Mouse (Mus musculus) forebrain, embryonic 16.5 days (tissue): ENCODE measurements at regions not wholly inside any gene's neighbourhood (a gene's known extent, or its start where the extent isn't known, plus 50 kb on each side); places are given as distances from the start of the nearest gene placed in this dataset.

Source experiments
- ATAC-seq: fragments of 200-750 bp; cut with Nextera tagmentation; 2 replicates; pipeline ENCODE4 v1.8.0; 2017; ENCODE audit warnings: mild to moderate bottlenecking, moderate library complexity
- H3K27ac ChIP-seq: fragments of 300-500 bp; sonication (generic); 2 replicates; pipeline ENCODE4 v1.5.1; 2014; ENCODE audit warnings: low read length, control low read depth
- H3K27me3 ChIP-seq: fragments of 300-500 bp; sonication (generic); replicated peaks from 2 replicates; pipeline ENCODE4 v1.6.1; 2014; ENCODE audit warnings: low read length; ENCODE audit not compliant: control insufficient read depth, insufficient read depth
- H3K36me3 ChIP-seq: fragments of 300-500 bp; sonication (generic); 2 replicates; pipeline ENCODE4 v1.6.1; 2014; ENCODE audit not compliant: control insufficient read depth, insufficient read depth
- H3K4me1 ChIP-seq: fragments of 300-500 bp; sonication (generic); replicated peaks from 2 replicates; pipeline ENCODE4 v1.6.1; 2014; ENCODE audit warnings: low read length; ENCODE audit not compliant: control insufficient read depth, insufficient read depth
- H3K4me2 ChIP-seq: fragments of 300-500 bp; sonication (generic); 2 replicates; pipeline ENCODE4 v1.6.1; 2014; ENCODE audit warnings: mild to moderate bottlenecking, low read length, control low read depth
- H3K4me3 ChIP-seq: fragments of 300-500 bp; sonication (generic); replicated peaks from 2 replicates; pipeline ENCODE4 v1.5.1; 2014; ENCODE audit warnings: mild to moderate bottlenecking, low read length, control low read depth
- H3K9ac ChIP-seq: fragments of 300-500 bp; sonication (generic); replicated peaks from 2 replicates; pipeline ENCODE4 v1.6.1; 2014; ENCODE audit warnings: low read depth, low read length, control low read depth
- H3K9me3 ChIP-seq: fragments of 300-500 bp; sonication (generic); 2 replicates; pipeline ENCODE4 v1.6.1; 2016; ENCODE audit warnings: low read length; ENCODE audit not compliant: control insufficient read depth
- WGBS: fragments of 180-500 bp; shearing (Covaris S2); extraction: QIAGEN DNeasy Blood & Tissue Kit; methylation state at CpG from one replicate; pipeline ENCODE4 v1.1.7; 2014; 5-methylcytosine and 5-hydroxymethylcytosine counted together

- ATAC-seq = no peak
- no peak overlapping the region for H3K9ac ChIP-seq
- H3K4me2 ChIP-seq = no peak overlapping the region
- H3K9me3 ChIP-seq = no peaks in the 10 kb centered on the region
- H3K36me3 ChIP-seq = no peaks in the 10 kb centered on the region
- 88% methylated on average over 12 of the region's 12 CpGs for WGBS
- no peak overlapping the region for H3K4me3 ChIP-seq
- no peaks in the 10 kb centered on the region for H3K4me1 ChIP-seq
- H3K27ac ChIP-seq = no peak overlapping the region
- no peaks in the 10 kb centered on the region for H3K27me3 ChIP-seq
These were observed 209.1 kb upstream of the Id2 start for GRCm38 (mm10) chr12:25305764-25306653.

GRCm38 (mm10) chr12:25304820-25305511 lies 208.0 kb upstream of the Id2 start:
- 39% methylated on average over 6 of the region's 6 CpGs for WGBS
- no peak overlapping the region for H3K9ac ChIP-seq
- no peaks in the 10 kb centered on the region for H3K9me3 ChIP-seq
- no peaks in the 10 kb centered on the region for H3K4me1 ChIP-seq
- no peak overlapping the region for H3K4me3 ChIP-seq
- no peak overlapping the region for H3K27ac ChIP-seq
- H3K4me2 ChIP-seq = no peak overlapping the region
- no peak for ATAC-seq
- H3K27me3 ChIP-seq = no peaks in the 10 kb centered on the region
- no peaks in the 10 kb centered on the region for H3K36me3 ChIP-seq

GRCm38 (mm10) chr12:25303500-25304050 lies 206.6 kb upstream of the Id2 start:
- no peak for ATAC-seq
- Histone ChIP-seq H3K27me3 (no peaks in the 10 kb centered on the region), H3K4me1 (no peaks in the 10 kb centered on the region), H3K9me3 (no peaks in the 10 kb centered on the region), H3K4me3 (no peak overlapping the region), H3K36me3 (no peaks in the 10 kb centered on the region), H3K4me2 (no peak overlapping the region), H3K27ac (no peak overlapping the region), H3K9ac (no peak overlapping the region)
- WGBS = 36% methylated on average over 7 of the region's 7 CpGs

GRCm38 (mm10) chr12:25300804-25301390 lies 204.0 kb upstream of the Id2 start:
- Histone ChIP-seq H3K27ac (no peak overlapping the region), H3K27me3 (no peaks in the 10 kb centered on the region), H3K4me2 (no peak overlapping the region), H3K4me1 (no peaks in the 10 kb centered on the region), H3K4me3 (no peak overlapping the region), H3K9me3 (no peaks in the 10 kb centered on the region), H3K9ac (no peak overlapping the region), H3K36me3 (no peaks in the 10 kb centered on the region)
- no peak for ATAC-seq
- WGBS = 82% methylated on average over 9 of the region's 9 CpGs

- no peak for ATAC-seq
- no peak overlapping the region for H3K4me3 ChIP-seq
- H3K27me3 ChIP-seq = no peaks in the 10 kb centered on the region
- H3K9ac ChIP-seq = no peak overlapping the region
- no peaks in the 10 kb centered on the region for H3K4me1 ChIP-seq
- no peaks in the 10 kb centered on the region for H3K36me3 ChIP-seq
- H3K27ac ChIP-seq = no peak overlapping the region
- H3K9me3 ChIP-seq = no peaks in the 10 kb centered on the region
- 83% methylated on average over 11 of the region's 11 CpGs for WGBS
- no peak overlapping the region for H3K4me2 ChIP-seq
These were observed 202.9 kb upstream of the Id2 start for GRCm38 (mm10) chr12:25299603-25300471.

- 88% methylated on average over 3 of the region's 3 CpGs for WGBS
- H3K27me3 ChIP-seq = no peaks in the 10 kb centered on the region
- no peak for ATAC-seq
- H3K9ac ChIP-seq = no peak overlapping the region
- H3K4me3 ChIP-seq = no peak overlapping the region
- H3K36me3 ChIP-seq = no peaks in the 10 kb centered on the region
- no peak overlapping the region for H3K27ac ChIP-seq
- H3K9me3 ChIP-seq = no peaks in the 10 kb centered on the region
- H3K4me2 ChIP-seq = no peak overlapping the region
- peaks cover 8% of the 10 kb centered on the region for H3K4me1 ChIP-seq
These were observed 201.8 kb upstream of the Id2 start for GRCm38 (mm10) chr12:25298766-25299165.

- Histone ChIP-seq H3K36me3 (no peaks in the 10 kb centered on the region), H3K27ac (no peak overlapping the region), H3K9me3 (no peaks in the 10 kb centered on the region), H3K4me1 (peaks cover 11% of the 10 kb centered on the region), H3K4me2 (no peak overlapping the region), H3K9ac (no peak overlapping the region), H3K27me3 (no peaks in the 10 kb centered on the region), H3K4me3 (no peak overlapping the region)
- ATAC-seq = no peak
These were observed 201.0 kb upstream of the Id2 start for GRCm38 (mm10) chr12:25297960-25298359.

GRCm38 (mm10) chr12:25296648-25297047 lies 199.7 kb upstream of the Id2 start:
- H3K9me3 ChIP-seq = no peaks in the 10 kb centered on the region
- no peak overlapping the region for H3K4me2 ChIP-seq
- no peak for ATAC-seq
- no peaks in the 10 kb centered on the region for H3K27me3 ChIP-seq
- H3K4me3 ChIP-seq = no peak overlapping the region
- H3K9ac ChIP-seq = no peak overlapping the region
- no peaks in the 10 kb centered on the region for H3K36me3 ChIP-seq
- 91% methylated on average over 3 of the region's 3 CpGs for WGBS
- H3K27ac ChIP-seq = no peak overlapping the region
- peaks cover 11% of the 10 kb centered on the region for H3K4me1 ChIP-seq
